Mouse (Mus musculus): ENCODE results near the gene Fcer2a.
A peak's percentile ranks its signal among the peaks of the same experiment; 100 is the strongest.

DNA sequence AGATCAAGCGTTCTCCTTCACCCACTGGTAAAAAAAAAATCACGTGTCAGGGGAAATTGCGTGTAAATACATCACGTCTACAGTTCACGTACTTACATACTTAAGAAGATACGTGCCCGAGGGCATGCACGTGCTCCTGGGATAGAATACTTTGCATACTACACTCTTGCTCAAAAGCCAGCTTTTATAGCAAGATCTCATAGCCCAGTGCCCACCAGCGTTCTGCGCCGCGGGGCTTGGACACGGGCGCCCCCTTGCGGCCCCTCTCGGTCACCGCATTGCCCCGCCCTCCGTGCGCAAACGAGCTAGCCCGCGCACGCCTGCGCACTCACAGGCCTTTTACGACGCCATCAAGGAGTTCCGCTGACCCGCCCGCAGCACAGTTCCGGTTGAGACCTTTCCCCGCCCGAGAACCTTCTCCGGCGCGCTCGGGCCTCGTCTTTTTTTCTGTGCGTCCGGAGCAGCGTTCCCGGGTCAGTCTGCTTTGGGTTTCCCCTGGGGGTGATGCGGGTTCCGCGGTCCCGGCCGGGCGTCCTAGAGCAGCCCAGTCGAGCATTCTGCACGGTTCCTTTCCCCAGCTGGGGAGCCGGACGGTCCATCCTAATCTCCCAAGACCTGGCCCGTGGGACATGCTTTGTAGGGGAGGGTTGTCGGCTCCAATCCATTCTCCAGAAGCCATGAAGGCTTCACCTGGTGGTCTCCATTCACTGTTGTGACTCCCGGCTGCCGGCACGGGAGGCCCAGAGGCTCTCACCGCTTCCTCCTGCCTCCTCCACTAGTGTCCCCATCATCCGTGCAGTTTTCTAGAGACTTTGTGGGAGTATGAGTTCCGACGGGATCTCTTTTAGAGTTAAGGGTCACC is 17.6 kb downstream of the Fcer2a start, which contains the start of gene Trappc5:
- TF ChIP-seq CTCF (IDR thresholded peaks at IDR 0.05; ENCODE audit: low read depth, low read length) = peak; percentile 78
- no peak for TF ChIP-seq POLR2A (IDR thresholded peaks at IDR 0.05; ENCODE audit: borderline replicate concordance, low read depth, low read length)
